Mouse (Mus musculus) urinary bladder, adult 2 months (tissue): ENCODE results near the gene Bcs1l. TPM values are rescaled to one million over a fixed set of nuclear protein-coding genes. Genes with fewer than 3 reads are reported as not detected.

Experiments
- polyA plus RNA-seq: library from polyadenylated mRNA; depleted of rRNA; stranded (reverse); fragments of >200 nt; gene quantifications from 2 replicates; pipeline ENCODE4 v1.2.3, GENCODE M21; 2012; rRNA removed

Gene Bcs1l
- polyA plus RNA-seq, 1 experiment, result 21.9 TPM

Other genes starting within 250 kb of the Bcs1l start
- 2.7 and 2.9 TPM in 2 replicates for gene Catip, start 226.2 kb upstream of the Bcs1l start, polyA plus RNA-seq
- gene Slc11a1, start 213.1 kb upstream of the Bcs1l start, polyA plus RNA-seq, result 13.2 and 16.5 TPM in 2 replicates
- gene Ctdsp1, start 196.8 kb upstream of the Bcs1l start, polyA plus RNA-seq, result 93.7 and 117 TPM in 2 replicates
- gene Vil1, start 178.9 kb upstream of the Bcs1l start, polyA plus RNA-seq, result 0.07 and 0.10 TPM in 2 replicates
- gene Cnot9, start 82.2 kb upstream of the Bcs1l start, polyA plus RNA-seq, result 21.0 and 24.0 TPM in 2 replicates
- 0.30 and 0.47 TPM in 2 replicates for gene Plcd4, start 45.4 kb upstream of the Bcs1l start, polyA plus RNA-seq
- gene Usp37, start 44.0 kb upstream of the Bcs1l start, polyA plus RNA-seq, result 5.8 and 6.5 TPM in 2 replicates
- 9.5 and 11.2 TPM in 2 replicates for gene Zfp142, start within 50 bp of the Bcs1l start, polyA plus RNA-seq
- gene Rnf25, start 13.1 kb downstream of the Bcs1l start, polyA plus RNA-seq, result 64.5 and 82.9 TPM in 2 replicates
- 1.8 and 2.1 TPM in 2 replicates for gene Stk36, start 13.2 kb downstream of the Bcs1l start, polyA plus RNA-seq
- gene Ttll4, start 73.5 kb downstream of the Bcs1l start, polyA plus RNA-seq, result 13.8 and 15.7 TPM in 2 replicates
- gene Cyp27a1, start 125.3 kb downstream of the Bcs1l start, polyA plus RNA-seq, result 67.0 and 71.9 TPM in 2 replicates
- gene Prkag3, start 160.9 kb downstream of the Bcs1l start, polyA plus RNA-seq, result 0.63 and 0.76 TPM in 2 replicates
- gene Wnt6, start 183.6 kb downstream of the Bcs1l start, polyA plus RNA-seq, result 2.3 and 2.6 TPM in 2 replicates
- gene Wnt10a, start 203.2 kb downstream of the Bcs1l start, polyA plus RNA-seq, result 0.94 and 1.4 TPM in 2 replicates